Mouse (Mus musculus) myocyte (in vitro differentiated cells): Measurements from ENCODE around the gene Zbtb38.

Source experiments
- CEBPB ChIP-seq: IDR thresholded peaks from 2 replicates; pipeline ENCODE4 v1.6.1; 2011; ENCODE audit warnings: mild to moderate bottlenecking, moderate library complexity; ENCODE audit not compliant: poor library complexity, insufficient read depth, severe bottlenecking
- E2F4 ChIP-seq: IDR thresholded peaks from one replicate; pipeline ENCODE4 v1.6.1; 2011; ENCODE audit warnings: mild to moderate bottlenecking, control low read depth, moderate library complexity; ENCODE audit not compliant: insufficient read depth
- MAX ChIP-seq: IDR thresholded peaks from one replicate; pipeline ENCODE4 v1.6.1; 2011; ENCODE audit warnings: low read depth, mild to moderate bottlenecking, control low read depth
- MYOD1 ChIP-seq, 3 experiments: IDR thresholded peaks; one replicate each; pipeline ENCODE4 v1.6.1; 2011; ENCODE audit warnings: control low read depth in 2 of 3, low read depth in 2 of 3, mild to moderate bottlenecking in 2 of 3, moderate library complexity in 1 of 3; ENCODE audit not compliant: insufficient read length in 2 of 3, control insufficient read depth in 1 of 3
- MYOG ChIP-seq, 3 experiments: IDR thresholded peaks; one replicate each; pipeline ENCODE4 v1.6.1; 2011; ENCODE audit warnings: control low read depth in 2 of 3, low read depth in 2 of 3, mild to moderate bottlenecking in 2 of 3; ENCODE audit not compliant: insufficient read length in 2 of 3, control insufficient read depth in 1 of 3, insufficient read depth in 1 of 3
- POLR2A ChIP-seq: IDR thresholded peaks from one replicate; pipeline ENCODE4 v1.6.1; 2011; ENCODE audit warnings: low read depth, mild to moderate bottlenecking, control low read depth, moderate library complexity; ENCODE audit not compliant: insufficient read length
- POLR2AphosphoS2 ChIP-seq: IDR thresholded peaks from one replicate; pipeline ENCODE4 v1.6.1; 2011; ENCODE audit warnings: low read depth, control low read depth; ENCODE audit not compliant: insufficient read length
- SRF ChIP-seq: IDR thresholded peaks from one replicate; pipeline ENCODE4 v1.6.1; 2011; ENCODE audit warnings: low read depth; ENCODE audit not compliant: control insufficient read depth, insufficient read length
- TCF12 ChIP-seq: IDR thresholded peaks from one replicate; pipeline ENCODE4 v1.6.1; 2011; ENCODE audit warnings: mild to moderate bottlenecking, control low read depth; ENCODE audit not compliant: poor library complexity, insufficient read depth, severe bottlenecking
- TCF3 ChIP-seq: IDR thresholded peaks from one replicate; pipeline ENCODE4 v1.6.1; 2011; ENCODE audit warnings: low read depth, control low read depth; ENCODE audit not compliant: insufficient read length
- USF1 ChIP-seq: IDR thresholded peaks from one replicate; pipeline ENCODE4 v1.6.1; 2011; ENCODE audit warnings: low read depth, mild to moderate bottlenecking, control low read depth, moderate library complexity

DNA sequence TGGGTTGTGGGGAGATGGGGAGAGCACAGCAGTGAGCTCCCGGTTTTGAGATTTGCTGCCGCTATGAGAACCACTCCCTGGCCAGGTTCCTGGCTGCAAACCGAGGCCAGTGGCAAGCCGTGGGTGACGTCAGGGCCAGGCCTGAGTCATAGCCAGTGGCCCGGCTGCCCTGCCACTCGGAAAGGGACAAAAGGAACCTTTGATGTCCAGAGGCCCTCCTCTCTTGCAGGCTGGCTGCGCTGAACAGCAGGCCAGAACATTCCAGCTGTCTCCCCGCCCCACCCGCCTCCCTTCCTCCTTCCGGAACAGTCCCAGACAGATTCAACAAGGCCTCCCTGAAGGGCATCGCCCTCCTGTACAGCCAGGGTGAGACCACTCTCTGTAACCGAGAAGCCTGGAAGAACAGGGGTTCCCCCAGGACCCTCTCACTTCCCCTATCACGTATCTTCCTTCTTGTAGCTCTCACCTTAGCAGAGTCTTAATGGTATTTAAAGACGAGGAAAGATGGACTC lies at the start of gene Zbtb38:
- TF ChIP-seq POLR2A: peak; percentile 60
- TF ChIP-seq POLR2AphosphoS2: no peak
- TF ChIP-seq MAX: no peak
- no peak for TF ChIP-seq E2F4
- TF ChIP-seq MYOD1 (IDR thresholded peaks at IDR 0.05; ENCODE audit: control insufficient read depth in 1 of 3, insufficient read length in 2 of 3, low read depth in 2 of 3): peak in 2 of 3 experiments; percentile 53 to 86
- TF ChIP-seq CEBPB: no peak
- no peak for TF ChIP-seq TCF12
- peak; percentile 34 to 85 (median 36) for TF ChIP-seq MYOG (IDR thresholded peaks at IDR 0.05; ENCODE audit: control insufficient read depth in 1 of 3, insufficient read depth in 1 of 3, insufficient read length in 2 of 3, low read depth in 2 of 3)
- TF ChIP-seq USF1: no peak
- TF ChIP-seq TCF3: no peak
- no peak for TF ChIP-seq SRF
